Mouse (Mus musculus) ES-E14 (cell line): ENCODE measurements around the gene Pgm2. TPM values are rescaled to one million over a fixed set of nuclear protein-coding genes. Genes with fewer than 3 reads are reported as not detected.

Source experiments
- DNase-seq: peaks from one replicate; pipeline ENCODE4 v3.0.0-alpha.2; 2013; ENCODE audit warnings: low read depth, low spot score
- H3K27ac ChIP-seq: 2 replicates; pipeline ENCODE4 v1.5.1; 2012; ENCODE audit warnings: low read depth, mild to moderate bottlenecking, low read length, moderate library complexity, mixed read lengths; ENCODE audit not compliant: poor library complexity, insufficient read depth, severe bottlenecking
- H3K36me3 ChIP-seq: 2 replicates; pipeline ENCODE4 v1.6.1; 2012; ENCODE audit warnings: mild to moderate bottlenecking, low read length, moderate library complexity, mixed read lengths; ENCODE audit not compliant: control insufficient read depth, poor library complexity, insufficient read depth, severe bottlenecking
- H3K4me1 ChIP-seq, 2 experiments: fragments of 150-350 bp in 1 of 2; sonication (generic) in 1 of 2; 2 replicates each; pipeline ENCODE4 v1.6.1; 2012; ENCODE audit warnings: low read length in 2 of 2, mild to moderate bottlenecking in 1 of 2, mixed read lengths in 1 of 2; ENCODE audit not compliant: control insufficient read depth in 2 of 2, insufficient read depth in 2 of 2, poor library complexity in 1 of 2
- H3K4me3 ChIP-seq, 2 experiments: fragments of 150-350 bp in 1 of 2; sonication (generic) in 1 of 2; 2 replicates each; pipeline ENCODE4 v1.5.1; 2012; ENCODE audit warnings: low read length in 2 of 2, low read depth in 1 of 2, mild to moderate bottlenecking in 1 of 2, mixed read lengths in 1 of 2; ENCODE audit not compliant: insufficient read depth in 1 of 2, poor library complexity in 1 of 2, severe bottlenecking in 1 of 2
- H3K9ac ChIP-seq: 2 replicates; pipeline ENCODE4 v1.6.1; 2012; ENCODE audit warnings: low read depth, mild to moderate bottlenecking, low read length, mixed read lengths; ENCODE audit not compliant: poor library complexity, insufficient read depth, severe bottlenecking
- H3K9me3 ChIP-seq: fragments of 150-350 bp; sonication (generic); 2 replicates; pipeline ENCODE4 v1.6.1; 2012; ENCODE audit warnings: low read depth, mild to moderate bottlenecking, low read length; ENCODE audit not compliant: control insufficient read depth, insufficient read depth
- CHD2 ChIP-seq: IDR thresholded peaks from 2 replicates; pipeline ENCODE4 v1.6.1; 2014; ENCODE audit warnings: mild to moderate bottlenecking, low read depth, low read length, inconsistent platforms
- HCFC1 ChIP-seq: IDR thresholded peaks from 2 replicates; pipeline ENCODE4 v1.6.1; 2012; ENCODE audit warnings: low read length, inconsistent platforms, borderline replicate concordance; ENCODE audit not compliant: insufficient read depth
- MAFK ChIP-seq: IDR thresholded peaks from 2 replicates; pipeline ENCODE4 v1.6.1; 2014; ENCODE audit warnings: mild to moderate bottlenecking, low read depth, low read length, inconsistent platforms; ENCODE audit not compliant: insufficient read depth
- ZC3H11A ChIP-seq: IDR thresholded peaks from 2 replicates; pipeline ENCODE4 v1.6.1; 2012; ENCODE audit warnings: low read depth, mild to moderate bottlenecking, inconsistent platforms, low read length, borderline replicate concordance
- ZNF384 ChIP-seq: IDR thresholded peaks from 2 replicates; pipeline ENCODE4 v1.6.1; 2012; ENCODE audit warnings: low read depth, low read length, inconsistent platforms
- in situ Hi-C, 2 experiments: fragments of 600-800 bp; cut with MboI; formaldehyde crosslinking; loops; one replicate each; pipeline ENCODE4 v1.15.1; 2025; ENCODE audit warnings: low sequenced_read_pairs in 2 of 2, inconsistent platforms in 1 of 2; ENCODE audit not compliant: unreplicated experiment in 2 of 2
- total RNA-seq: library from RNA; depleted of rRNA; stranded (reverse); fragments of 300-350 nt; gene quantifications from 2 replicates; pipeline ENCODE4 v1.2.3, GENCODE M21; 2012

The Pgm2 gene
- total RNA-seq, 1 experiment = 11.9 TPM

DNA sequence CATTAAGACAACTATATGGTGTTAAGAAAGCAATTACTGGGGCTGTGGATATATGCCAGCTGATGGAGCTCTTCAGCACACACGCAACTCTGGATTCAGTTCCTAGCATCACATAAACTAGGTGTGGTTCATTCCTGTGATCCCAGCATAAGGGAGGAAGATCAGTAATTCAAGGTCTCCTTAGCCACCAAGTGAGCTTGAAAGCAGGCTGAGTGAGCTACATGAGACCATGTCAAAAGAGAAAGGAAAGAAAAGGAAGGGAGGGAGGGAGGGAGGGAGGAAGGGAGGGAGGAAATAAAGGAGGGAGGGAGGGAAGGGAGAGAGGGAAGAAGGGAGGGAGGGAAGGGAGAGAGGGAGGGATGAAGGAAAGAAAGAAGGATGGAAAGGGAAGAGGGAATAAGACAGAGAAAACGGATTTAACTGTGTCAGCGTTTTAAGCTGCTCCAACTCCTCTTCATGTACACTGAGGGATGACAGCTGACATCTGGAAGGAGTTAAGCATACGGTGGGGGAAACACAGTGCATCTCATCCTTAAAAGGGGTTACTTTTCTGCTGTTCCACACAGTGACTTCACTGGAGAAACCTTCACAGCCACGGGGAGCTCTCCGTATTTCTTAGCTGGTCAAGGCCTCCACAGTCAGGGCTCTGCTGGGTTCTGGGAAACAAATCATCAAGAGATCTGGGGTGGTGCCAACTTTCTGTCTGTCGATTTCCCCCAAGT lies 13.8 kb upstream of the Pgm2 start:
- Histone ChIP-seq H3K9ac (no peak overlapping the region), H3K27ac (no peak overlapping the region), H3K36me3 (no peaks in the 10 kb centered on the region), H3K4me3 (no peak overlapping the region), H3K9me3 (no peaks in the 10 kb centered on the region), H3K4me1 (no peaks in the 10 kb centered on the region)
- no peak for DNase-seq
- in situ Hi-C loops = loop anchor here in 1 of 2 experiments (10.0 kb wide), 1 partner anchor 174 kb away; no protein-coding TSS in a partner anchor
- TF ChIP-seq ZNF384 (no peak), HCFC1 (no peak), MAFK (no peak), ZC3H11A (no peak), CHD2 (no peak)

DNA sequence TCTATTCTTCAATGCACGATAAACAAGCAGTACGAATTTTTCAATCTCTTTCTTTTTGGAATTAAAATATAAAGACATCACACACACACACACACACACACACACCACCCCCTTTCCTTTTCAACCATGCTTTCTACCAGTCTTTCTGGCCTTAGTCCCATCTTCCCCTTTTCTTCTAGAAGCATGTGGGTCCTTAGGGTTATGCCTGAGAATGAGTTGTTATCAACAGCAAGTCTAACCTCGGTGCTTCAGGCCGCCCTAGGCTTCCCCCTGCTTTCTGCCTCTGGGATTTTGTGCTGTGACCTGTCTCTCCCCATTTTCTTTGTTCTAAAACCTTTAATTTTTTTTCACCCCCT lies 13.3 kb upstream of the Pgm2 start:
- no peak overlapping the region for H3K4me3 ChIP-seq
- no peaks in the 10 kb centered on the region for H3K36me3 ChIP-seq
- H3K4me1 ChIP-seq = no peaks in the 10 kb centered on the region
- in situ Hi-C loops = loop anchor here in 1 of 2 experiments (10.0 kb wide), 1 partner anchor 175 kb away; no protein-coding TSS in a partner anchor
- H3K27ac ChIP-seq = no peak overlapping the region
- no peaks in the 10 kb centered on the region for H3K9me3 ChIP-seq
- no peak overlapping the region for H3K9ac ChIP-seq
- TF ChIP-seq HCFC1 (no peak), CHD2 (no peak), ZC3H11A (no peak)
- DNase-seq = no peak

GRCm38 (mm10) chr5:64083447-64084359 lies 9.0 kb upstream of the Pgm2 start:
- in situ Hi-C loops = no loop called here
- Histone ChIP-seq H3K4me1 (no peaks in the 10 kb centered on the region), H3K27ac (no peak overlapping the region), H3K4me3 (no peak overlapping the region), H3K36me3 (no peaks in the 10 kb centered on the region), H3K9me3 (no peaks in the 10 kb centered on the region), H3K9ac (no peak overlapping the region)
- DNase-seq = no peak
- TF ChIP-seq ZC3H11A (no peak), MAFK (no peak), CHD2 (no peak), ZNF384 (no peak), HCFC1 (no peak)

DNA sequence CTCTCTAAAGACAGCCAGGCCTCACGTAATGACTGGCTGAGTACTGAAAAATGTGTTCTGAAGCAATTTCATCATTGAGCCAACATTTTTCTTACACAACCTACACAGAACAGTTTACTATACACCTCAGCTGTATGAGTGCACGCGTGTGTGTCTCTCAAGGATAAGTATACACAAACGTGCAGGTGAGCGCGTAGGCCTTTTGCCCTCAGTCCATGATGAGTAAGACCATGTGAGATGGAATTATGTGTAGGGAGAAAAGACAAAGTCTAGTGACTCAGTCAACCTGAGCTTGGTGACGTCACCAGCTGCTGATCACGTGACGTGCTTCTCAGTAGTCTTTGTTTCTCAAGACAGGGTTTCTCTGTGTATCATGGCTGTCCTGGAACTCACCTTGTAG lies 7.3 kb upstream of the Pgm2 start:
- Histone ChIP-seq H3K9me3 (no peaks in the 10 kb centered on the region), H3K27ac (no peak overlapping the region), H3K9ac (no peak overlapping the region), H3K4me1 (no peaks in the 10 kb centered on the region), H3K36me3 (no peaks in the 10 kb centered on the region), H3K4me3 (no peak overlapping the region)
- in situ Hi-C loops = no loop called here
- DNase-seq = no peak
- TF ChIP-seq ZNF384 (no peak), CHD2 (no peak), MAFK (no peak), ZC3H11A (no peak), HCFC1 (no peak)
